Mouse (Mus musculus): Measurements from ENCODE around the gene Sirpb1a. TPM values are rescaled to one million over a fixed set of nuclear protein-coding genes. Genes with fewer than 3 reads are reported as not detected.
"Not testable (repeated sequence)": the region's sequence is repeated elsewhere in the genome, so short reads cannot be mapped to it uniquely, and the experiment has no call there.

The Sirpb1a gene
- not detected in 2 replicates for polyA plus RNA-seq (2015; fragmentation: Nextera tagmentation; extraction: Ambion mirVana)

DNA sequence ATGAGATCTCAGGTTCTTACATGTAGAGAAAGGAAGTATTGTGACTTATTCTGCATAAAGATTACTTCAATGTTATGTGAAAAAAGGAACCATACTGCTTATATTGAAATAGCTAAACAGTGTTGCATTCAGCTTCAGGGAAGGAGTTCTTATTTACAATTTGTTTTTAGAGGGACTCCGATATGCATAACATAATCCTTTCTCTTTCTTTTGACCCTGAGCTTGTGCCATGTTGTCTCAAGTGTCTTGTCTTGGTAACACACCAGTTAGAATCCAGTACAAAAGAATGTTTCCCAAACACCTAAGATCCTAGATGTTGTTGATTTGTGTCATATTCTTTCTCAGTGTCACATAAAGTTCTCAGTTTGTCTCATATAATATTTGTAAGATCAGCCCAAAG lies at the start of gene Sirpb1a:
TSS of gene Sirpb1a (minus strand) at position 74 of the 400 bp plus-strand sequence.
- H3K9ac ChIP-seq (replicated peaks); ATAC-seq (ENCODE audit: low FRiP score); H3K27me3 ChIP-seq (replicated peaks); H3K4me1 ChIP-seq; H3K27ac ChIP-seq (replicated peaks); H3K36me3 ChIP-seq; H3K4me3 ChIP-seq (replicated peaks); H3K9me3 ChIP-seq (replicated peaks); H3K4me2 ChIP-seq: not testable (repeated sequence)
- 98% methylated on average over 1 of the region's 1 CpGs for WGBS

DNA sequence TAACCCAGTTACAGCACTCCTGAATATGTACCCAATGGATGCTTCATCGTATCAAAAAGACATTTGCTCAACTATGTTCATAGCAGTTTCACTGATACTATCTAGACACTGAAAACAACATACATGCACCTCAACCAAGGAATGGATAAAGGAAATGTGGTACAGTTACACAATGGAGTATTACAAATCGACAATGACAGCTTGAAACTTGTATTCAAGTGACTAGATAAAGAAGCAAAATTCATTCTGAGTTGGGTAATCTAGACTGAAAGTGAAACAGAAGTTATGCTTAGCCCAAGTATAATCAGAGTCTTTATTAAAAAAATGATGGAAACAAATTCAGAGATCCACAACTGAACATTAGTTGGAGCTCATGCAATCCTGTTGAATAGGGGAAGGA lies 48.5 kb upstream of the Sirpb1a start:
- not testable (repeated sequence) for H3K27me3 ChIP-seq (replicated peaks); H3K36me3 ChIP-seq; H3K4me1 ChIP-seq; H3K9me3 ChIP-seq (replicated peaks); H3K4me2 ChIP-seq; H3K4me3 ChIP-seq (replicated peaks); H3K9ac ChIP-seq (replicated peaks); ATAC-seq (ENCODE audit: low FRiP score); H3K27ac ChIP-seq (replicated peaks)
- 74% methylated on average over 2 of the region's 2 CpGs for WGBS

DNA sequence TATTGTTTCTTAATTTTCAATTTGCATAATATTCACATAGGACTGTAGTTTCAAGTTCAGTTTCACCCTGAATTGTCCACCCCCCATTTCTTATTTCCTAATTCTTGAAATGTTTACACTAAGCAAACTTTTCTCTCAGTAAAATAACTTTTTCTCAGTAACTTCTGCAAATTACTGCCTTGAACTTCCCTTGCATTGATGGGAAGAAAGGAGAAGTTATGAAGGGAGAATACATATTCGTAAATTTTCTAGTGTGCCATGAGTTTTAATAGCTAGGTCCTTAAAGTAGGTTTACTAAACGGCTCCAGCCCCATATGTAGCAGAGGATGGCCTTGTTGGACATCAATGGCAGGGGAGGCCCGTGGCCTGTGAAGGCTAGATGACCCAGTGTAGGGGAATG lies 43.8 kb upstream of the Sirpb1a start:
- ATAC-seq (ENCODE audit: low FRiP score); H3K27ac ChIP-seq (replicated peaks); H3K27me3 ChIP-seq (replicated peaks); H3K4me1 ChIP-seq; H3K4me3 ChIP-seq (replicated peaks); H3K36me3 ChIP-seq; H3K9ac ChIP-seq (replicated peaks); H3K4me2 ChIP-seq; H3K9me3 ChIP-seq (replicated peaks): not testable (repeated sequence)
- 91% methylated on average over 1 of the region's 3 CpGs for WGBS

DNA sequence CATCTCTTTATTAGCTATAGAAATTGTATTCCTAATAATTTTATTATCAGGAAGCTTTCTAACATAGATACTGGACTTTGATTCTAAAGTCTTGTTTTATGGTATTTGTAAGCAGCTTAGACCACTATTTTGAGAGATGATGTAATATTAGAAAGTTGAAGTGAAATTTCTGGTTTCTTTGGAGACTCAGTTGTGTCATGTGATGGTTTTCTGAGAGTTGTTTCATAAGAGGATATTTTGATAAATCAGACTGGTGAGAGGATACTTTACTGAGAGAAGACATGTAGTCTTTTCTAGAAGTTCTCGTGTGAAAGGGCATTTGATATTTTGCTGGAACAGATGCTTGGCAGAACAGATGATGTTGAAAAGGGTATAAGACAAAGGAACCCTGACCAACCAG lies 17.6 kb upstream of the Sirpb1a start:
- WGBS = 86% methylated on average over 1 of the region's 1 CpGs
- ATAC-seq (ENCODE audit: low FRiP score); H3K27me3 ChIP-seq (replicated peaks); H3K27ac ChIP-seq (replicated peaks); H3K4me2 ChIP-seq; H3K4me1 ChIP-seq; H3K9ac ChIP-seq (replicated peaks); H3K9me3 ChIP-seq (replicated peaks); H3K4me3 ChIP-seq (replicated peaks); H3K36me3 ChIP-seq: not testable (repeated sequence)

DNA sequence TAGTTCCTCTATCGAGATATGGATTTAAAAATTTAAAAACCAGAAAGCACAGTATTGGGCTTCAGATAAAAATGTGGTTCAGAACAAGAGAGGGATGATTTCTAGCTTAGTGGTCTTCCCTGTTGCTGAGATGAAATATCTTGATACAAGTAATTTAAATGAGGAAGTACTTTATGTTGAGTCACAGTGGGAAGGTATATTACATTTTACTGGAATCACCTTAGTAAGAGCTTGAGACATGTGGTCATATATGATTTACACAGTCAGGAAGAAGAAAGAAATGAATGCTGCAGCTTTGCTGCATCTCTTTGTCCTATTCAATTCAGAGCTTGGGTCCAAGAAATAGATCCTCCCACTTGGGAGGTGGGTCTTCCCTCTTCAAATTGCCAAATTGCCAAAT lies 13.5 kb upstream of the Sirpb1a start:
- H3K4me3 ChIP-seq (replicated peaks); H3K27me3 ChIP-seq (replicated peaks); H3K36me3 ChIP-seq; H3K9ac ChIP-seq (replicated peaks); ATAC-seq (ENCODE audit: low FRiP score); H3K4me2 ChIP-seq; H3K9me3 ChIP-seq (replicated peaks); H3K27ac ChIP-seq (replicated peaks); H3K4me1 ChIP-seq: not testable (repeated sequence)
- 71% methylated on average over 1 of the region's 1 CpGs for WGBS

DNA sequence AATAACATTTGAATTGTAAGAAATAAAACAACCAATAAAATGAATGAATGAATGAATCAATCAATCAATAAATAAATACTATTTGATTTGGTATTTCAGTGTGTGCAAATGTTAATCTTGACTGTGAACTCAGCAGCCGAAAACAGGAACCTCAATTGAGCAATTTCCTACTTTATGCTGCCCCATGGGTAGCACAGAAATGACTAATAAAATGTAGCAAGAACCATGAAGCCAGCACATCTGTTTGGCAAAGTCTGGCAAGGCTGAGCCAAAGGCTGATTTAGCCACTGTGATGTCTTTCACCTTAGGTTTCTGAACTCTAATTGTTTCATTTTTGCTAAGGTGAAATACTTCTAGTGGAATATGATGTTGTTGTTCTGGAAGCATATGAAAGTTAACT lies 1.6 kb upstream of the Sirpb1a start:
- Histone ChIP-seq H3K27ac (replicated peaks) (no peak overlapping the region), H3K27me3 (replicated peaks) (no peaks in the 10 kb centered on the region), H3K4me2 (no peak overlapping the region), H3K4me1 (no peaks in the 10 kb centered on the region), H3K9ac (replicated peaks) (no peak overlapping the region), H3K4me3 (replicated peaks) (no peak overlapping the region), H3K36me3 (no peaks in the 10 kb centered on the region), H3K9me3 (replicated peaks) (no peaks in the 10 kb centered on the region)
- 84% methylated on average over 1 of the region's 1 CpGs for WGBS
- no peak for ATAC-seq (ENCODE audit: low FRiP score)

DNA sequence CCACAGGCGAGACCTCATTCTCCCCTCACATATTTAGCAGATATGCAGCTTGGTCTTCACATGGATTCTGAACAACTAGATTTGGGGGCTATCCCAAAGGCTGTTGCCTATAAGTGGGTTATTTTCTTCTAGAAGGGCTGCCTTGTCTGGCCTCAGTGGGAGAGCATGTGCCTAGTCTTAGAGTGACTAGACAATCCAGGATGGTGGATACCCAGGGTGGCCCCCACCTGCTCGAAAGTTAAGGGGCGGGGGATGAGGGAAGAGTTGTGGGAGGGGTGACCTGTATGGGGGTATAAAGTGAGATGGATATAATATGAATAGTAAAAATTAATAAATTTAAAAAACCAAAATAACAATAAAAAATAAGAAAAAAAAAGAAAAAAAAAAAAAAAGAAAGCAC lies 70.6 kb downstream of the Sirpb1a start:
- 83% methylated on average over 3 of the region's 3 CpGs for WGBS
- H3K4me3 ChIP-seq (replicated peaks); H3K9me3 ChIP-seq (replicated peaks); H3K27me3 ChIP-seq (replicated peaks); H3K4me1 ChIP-seq; H3K27ac ChIP-seq (replicated peaks); H3K36me3 ChIP-seq; H3K4me2 ChIP-seq; H3K9ac ChIP-seq (replicated peaks); ATAC-seq (ENCODE audit: low FRiP score): not testable (repeated sequence)

DNA sequence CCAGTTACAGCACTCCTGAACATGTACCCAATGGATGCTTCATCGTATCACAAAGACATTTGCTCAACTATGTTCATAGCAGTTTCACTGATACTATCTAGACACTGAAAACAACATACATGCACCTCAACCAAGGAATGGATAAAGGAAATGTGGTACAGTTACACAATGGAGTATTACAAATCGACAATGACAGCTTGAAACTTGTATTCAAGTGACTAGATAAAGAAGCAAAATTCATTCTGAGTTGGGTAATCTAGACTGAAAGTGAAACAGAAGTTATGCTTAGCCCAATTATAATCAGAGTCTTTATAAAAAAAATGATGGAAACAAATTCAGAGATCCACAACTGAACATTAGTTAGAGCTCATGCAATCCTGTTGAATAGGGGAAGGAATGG lies 76.0 kb downstream of the Sirpb1a start:
- 98% methylated on average over 1 of the region's 2 CpGs for WGBS
- not testable (repeated sequence) for H3K4me3 ChIP-seq (replicated peaks)

DNA sequence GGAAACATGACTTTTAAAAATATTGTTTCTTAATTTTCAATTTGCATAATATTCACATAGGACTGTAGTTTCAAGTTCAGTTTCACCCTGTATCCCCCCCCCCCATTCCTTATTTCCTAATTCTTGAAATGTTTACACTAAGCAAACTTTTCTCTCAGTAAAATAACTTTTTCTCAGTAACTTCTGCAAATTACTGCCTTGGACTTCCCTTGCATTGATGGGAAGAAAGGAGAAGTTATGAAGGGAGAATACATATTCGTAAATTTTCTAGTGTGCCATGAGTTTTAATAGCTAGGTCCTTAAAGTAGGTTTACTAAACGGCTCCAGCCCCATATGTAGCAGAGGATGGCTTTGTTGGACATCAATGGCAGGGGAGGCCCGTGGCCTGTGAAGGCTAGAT lies 80.7 kb downstream of the Sirpb1a start:
- H3K4me1 ChIP-seq; H3K9ac ChIP-seq (replicated peaks): not testable (repeated sequence)
- WGBS = 68% methylated on average over 3 of the region's 3 CpGs

More for the DNA sequence above, 76.0 kb downstream of the Sirpb1a start:
- H3K4me2 ChIP-seq; H3K36me3 ChIP-seq; H3K27ac ChIP-seq (replicated peaks); H3K9ac ChIP-seq (replicated peaks); H3K27me3 ChIP-seq (replicated peaks); H3K9me3 ChIP-seq (replicated peaks); H3K4me1 ChIP-seq; ATAC-seq (ENCODE audit: low FRiP score): not testable (repeated sequence)

DNA sequence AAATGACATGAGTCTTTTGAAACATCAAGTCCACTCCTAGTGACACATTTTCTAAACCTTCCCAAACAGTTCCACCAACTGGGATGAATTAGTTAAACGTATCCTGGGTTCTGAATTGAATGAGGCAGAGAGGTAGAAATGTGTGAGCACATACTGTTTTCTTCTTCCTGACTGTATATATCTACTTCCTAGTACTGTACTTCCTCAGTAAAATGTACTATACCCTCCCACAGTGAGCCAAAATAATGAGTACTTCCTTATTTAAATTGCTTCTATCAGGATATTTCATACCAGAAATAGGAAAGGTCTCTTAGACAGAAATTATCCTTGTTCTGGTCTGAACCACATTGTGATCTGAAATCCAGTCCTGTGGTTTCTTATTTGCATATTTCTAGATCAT lies 86.0 kb downstream of the Sirpb1a start:
- ATAC-seq (ENCODE audit: low FRiP score) = no peak
- Histone ChIP-seq H3K4me1 (no peaks in the 10 kb centered on the region), H3K4me3 (replicated peaks) (no peak overlapping the region), H3K4me2 (no peak overlapping the region), H3K9me3 (replicated peaks) (0 out of 2 replicates have a peak, but pooled peaks cover 3% of the 10 kb centered on the region), H3K9ac (replicated peaks) (no peak overlapping the region), H3K27ac (replicated peaks) (no peak overlapping the region), H3K27me3 (replicated peaks) (no peaks in the 10 kb centered on the region), H3K36me3 (no peaks in the 10 kb centered on the region)
- WGBS = 81% methylated on average over 1 of the region's 1 CpGs

More for the DNA sequence above, 80.7 kb downstream of the Sirpb1a start:
- H3K9me3 ChIP-seq (replicated peaks); H3K36me3 ChIP-seq; H3K4me2 ChIP-seq; H3K27ac ChIP-seq (replicated peaks); ATAC-seq (ENCODE audit: low FRiP score); H3K27me3 ChIP-seq (replicated peaks); H3K4me3 ChIP-seq (replicated peaks): not testable (repeated sequence)

DNA sequence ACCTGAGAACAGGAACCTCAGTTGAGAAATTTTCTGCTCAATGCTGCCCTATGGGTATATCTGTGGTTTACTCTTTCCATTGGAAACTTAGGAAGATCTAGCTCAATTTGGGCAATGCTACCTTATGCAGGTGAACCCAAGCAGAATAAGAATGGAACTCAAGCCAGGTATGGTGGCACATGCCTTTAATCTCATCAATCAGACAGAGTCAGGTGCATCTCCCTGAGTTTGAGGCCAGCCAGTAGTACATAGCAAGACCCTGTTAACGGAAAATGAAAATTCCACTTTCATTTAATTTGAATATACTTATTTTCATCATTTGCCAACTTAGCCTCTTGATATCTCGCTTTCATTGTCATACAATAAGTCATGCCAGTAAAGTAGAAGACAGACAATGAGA lies 92.1 kb downstream of the Sirpb1a start:
- Histone ChIP-seq H3K4me3 (replicated peaks) (no peak overlapping the region), H3K36me3 (no peaks in the 10 kb centered on the region), H3K9me3 (replicated peaks) (peaks cover 3% of the 10 kb centered on the region; the same call in 1 of the 2 replicates), H3K4me1 (no peaks in the 10 kb centered on the region), H3K4me2 (no peak overlapping the region), H3K27me3 (replicated peaks) (no peaks in the 10 kb centered on the region), H3K27ac (replicated peaks) (no peak overlapping the region), H3K9ac (replicated peaks) (no peak overlapping the region)
- 74% methylated on average over 2 of the region's 2 CpGs for WGBS
- ATAC-seq (ENCODE audit: low FRiP score) = no peak

DNA sequence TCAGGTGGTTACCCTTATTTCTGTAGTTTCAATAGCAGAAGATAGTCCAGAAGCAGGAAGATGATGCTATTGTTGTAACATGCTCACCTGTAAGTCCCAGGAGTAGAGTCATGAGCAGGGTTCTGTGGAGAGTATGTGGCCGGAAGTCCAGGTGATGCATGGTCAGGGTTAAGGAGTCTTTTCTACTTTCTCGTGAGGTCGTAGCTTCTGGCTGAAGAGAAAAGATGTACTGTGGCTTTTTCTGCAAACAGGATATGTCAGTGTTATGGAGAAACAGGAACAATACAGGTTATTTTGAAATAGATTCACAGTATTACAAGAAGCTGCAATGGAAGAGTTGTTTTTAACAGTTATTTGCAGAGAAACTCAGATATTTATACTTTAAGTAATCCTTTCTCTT lies 94.3 kb downstream of the Sirpb1a start, which contains the start of gene Gm9733:
TSS of gene Gm9733 (minus strand) at position 240 of the 400 bp plus-strand sequence.
- 91% methylated on average over 3 of the region's 3 CpGs for WGBS
- Histone ChIP-seq H3K4me2 (no peak within 1 kb of the TSS), H3K4me1 (no peaks in the 10 kb centered on the region), H3K9ac (replicated peaks) (no peak within 1 kb of the TSS), H3K9me3 (replicated peaks) (peaks cover 3% of the 10 kb centered on the region; the same call in 1 of the 2 replicates), H3K27me3 (replicated peaks) (no peaks in the 10 kb centered on the region), H3K4me3 (replicated peaks) (no peak within 1 kb of the TSS), H3K27ac (replicated peaks) (no peak within 1 kb of the TSS), H3K36me3 (no peaks in the 10 kb centered on the region)
- ATAC-seq (ENCODE audit: low FRiP score) = no peak

DNA sequence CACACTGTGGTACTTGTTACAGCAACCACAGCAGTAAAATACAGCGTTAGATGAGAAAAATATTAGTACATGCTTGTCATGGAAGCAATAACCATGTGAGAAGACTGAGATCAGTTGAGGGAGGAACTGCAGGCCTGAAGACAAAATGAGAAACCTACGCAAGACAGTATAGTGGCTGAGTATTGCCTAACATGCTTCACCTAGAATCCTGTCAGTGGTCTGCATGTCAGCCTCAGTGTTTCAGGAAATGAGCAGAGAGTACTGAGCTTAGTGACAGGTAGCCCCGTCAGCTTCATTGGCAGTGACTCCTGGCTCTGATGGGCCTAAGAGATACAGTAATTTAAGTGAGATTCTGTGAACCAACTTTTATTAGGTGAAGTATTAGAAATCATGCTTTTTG lies 94.8 kb downstream of the Sirpb1a start:
- H3K36me3 ChIP-seq = no peaks in the 10 kb centered on the region
- H3K27me3 ChIP-seq (replicated peaks) = no peaks in the 10 kb centered on the region
- H3K9me3 ChIP-seq (replicated peaks) = peaks cover under 1% of the 10 kb centered on the region; the same call in 1 of the 2 replicates
- 74% methylated on average over 3 of the region's 3 CpGs for WGBS
- H3K4me3 ChIP-seq (replicated peaks) = no peak overlapping the region
- no peak overlapping the region for H3K4me2 ChIP-seq
- no peak for ATAC-seq (ENCODE audit: low FRiP score)
- H3K27ac ChIP-seq (replicated peaks) = no peak overlapping the region
- H3K4me1 ChIP-seq = no peaks in the 10 kb centered on the region
- no peak overlapping the region for H3K9ac ChIP-seq (replicated peaks)
